Mouse (Mus musculus) neural tube, embryonic 13.5 days (tissue): ENCODE results near the gene Ndufb10. TPM values are rescaled to one million over a fixed set of nuclear protein-coding genes. Genes with fewer than 3 reads are reported as not detected.

Source experiments
- ATAC-seq: fragments of 200-750 bp; cut with Nextera tagmentation; 2 replicates; pipeline ENCODE4 v1.8.0; 2017; ENCODE audit warnings: low read depth, mild to moderate bottlenecking, moderate TSS enrichment, moderate library complexity
- H3K27ac ChIP-seq: fragments of 300-500 bp; sonication (generic); replicated peaks from 2 replicates; pipeline ENCODE4 v1.5.1; 2015; ENCODE audit warnings: moderate library complexity, mild to moderate bottlenecking, inconsistent platforms
- H3K27me3 ChIP-seq: fragments of 300-500 bp; sonication (generic); 2 replicates; pipeline ENCODE4 v1.6.1; 2015; ENCODE audit warnings: mild to moderate bottlenecking, inconsistent platforms
- H3K36me3 ChIP-seq: fragments of 300-500 bp; sonication (generic); 2 replicates; pipeline ENCODE4 v1.6.1; 2015; ENCODE audit warnings: mild to moderate bottlenecking, inconsistent platforms
- H3K4me1 ChIP-seq: fragments of 300-500 bp; sonication (generic); replicated peaks from 2 replicates; pipeline ENCODE4 v1.6.1; 2015; ENCODE audit warnings: inconsistent platforms
- H3K4me2 ChIP-seq: fragments of 300-500 bp; sonication (generic); 2 replicates; pipeline ENCODE4 v1.6.1; 2015; ENCODE audit warnings: inconsistent platforms, mild to moderate bottlenecking, moderate library complexity
- H3K4me3 ChIP-seq: fragments of 300-500 bp; sonication (generic); 2 replicates; pipeline ENCODE4 v1.5.1; 2015; ENCODE audit warnings: mild to moderate bottlenecking, inconsistent platforms
- H3K9ac ChIP-seq: fragments of 300-500 bp; sonication (generic); 2 replicates; pipeline ENCODE4 v1.6.1; 2015; ENCODE audit warnings: moderate library complexity, mild to moderate bottlenecking, inconsistent platforms
- H3K9me3 ChIP-seq: fragments of 300-500 bp; sonication (generic); 2 replicates; pipeline ENCODE4 v1.6.1; 2016; ENCODE audit warnings: inconsistent platforms
- WGBS: fragments of 180-500 bp; shearing (Covaris S2); methylation state at CpG from one replicate; pipeline ENCODE4 v1.1.7; 2015; 5-methylcytosine and 5-hydroxymethylcytosine counted together
- polyA plus RNA-seq: library from polyadenylated mRNA; unstranded; fragments of >200 nt; fragmentation: Nextera tagmentation; extraction: Ambion mirVana; gene quantifications from 2 replicates; pipeline ENCODE4 v1.2.1, GENCODE M21; 2015

Ndufb10 gene
- polyA plus RNA-seq, 1 experiment from 2014 or later, result 273 TPM

DNA sequence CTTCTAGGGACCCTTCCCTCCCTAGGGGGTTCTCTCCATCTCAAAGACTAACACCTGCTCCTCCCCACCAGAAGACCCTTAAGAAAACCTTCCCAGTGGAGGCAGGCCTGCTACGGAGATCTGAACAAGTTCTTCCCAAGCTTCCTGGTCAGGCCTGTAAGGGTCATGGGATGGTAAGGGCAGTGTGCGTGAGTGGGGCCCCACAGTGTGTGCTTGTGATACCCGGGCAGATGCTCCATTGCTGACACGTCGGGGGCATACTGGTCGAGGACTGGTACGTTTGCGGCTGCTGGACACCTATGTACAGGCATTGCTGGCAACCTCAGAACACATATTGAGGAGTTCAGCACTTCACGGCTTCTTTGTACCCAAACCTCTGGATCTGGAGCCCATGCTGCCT lies 25.6 kb downstream of the Ndufb10 start:
- Histone ChIP-seq H3K9me3 (no peaks in the 10 kb centered on the region), H3K4me1 (peaks cover 36% of the 10 kb centered on the region), H3K27ac (no peak overlapping the region), H3K36me3 (peaks cover 41% of the 10 kb centered on the region), H3K4me3 (no peak overlapping the region), H3K27me3 (no peaks in the 10 kb centered on the region), H3K4me2 (no peak overlapping the region), H3K9ac (no peak overlapping the region)
- WGBS, result 69% methylated on average over 9 of the region's 9 CpGs
- no peak for ATAC-seq

DNA sequence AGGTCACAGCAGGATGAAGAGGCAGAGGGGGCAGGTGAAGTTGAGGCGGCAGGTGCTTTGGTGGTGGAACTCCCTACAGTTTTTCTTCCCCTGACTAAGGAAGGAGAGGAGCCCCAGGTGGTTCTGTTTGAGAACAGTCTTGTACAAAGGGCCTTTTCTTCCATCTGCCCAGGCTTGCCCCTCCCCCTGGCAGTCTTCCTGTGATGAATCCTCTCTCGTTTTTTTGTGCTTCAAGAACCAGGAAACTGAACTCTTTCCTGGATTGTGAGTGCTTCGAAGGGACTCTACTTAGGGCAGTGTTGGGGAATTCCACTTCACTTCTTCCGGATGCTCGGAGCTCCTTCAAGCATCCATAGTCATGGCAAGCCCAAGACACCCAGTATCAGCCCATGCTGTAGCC lies 26.3 kb downstream of the Ndufb10 start:
- WGBS, result 17% methylated on average over 5 of the region's 5 CpGs
- no peak overlapping the region for H3K9ac ChIP-seq
- H3K4me2 ChIP-seq, result no peak overlapping the region
- no peak overlapping the region for H3K4me3 ChIP-seq
- peaks cover 36% of the 10 kb centered on the region for H3K4me1 ChIP-seq
- no peak for ATAC-seq
- H3K27ac ChIP-seq, result no peak overlapping the region
- H3K27me3 ChIP-seq, result no peaks in the 10 kb centered on the region
- no peaks in the 10 kb centered on the region for H3K9me3 ChIP-seq
- peaks cover 42% of the 10 kb centered on the region for H3K36me3 ChIP-seq

DNA sequence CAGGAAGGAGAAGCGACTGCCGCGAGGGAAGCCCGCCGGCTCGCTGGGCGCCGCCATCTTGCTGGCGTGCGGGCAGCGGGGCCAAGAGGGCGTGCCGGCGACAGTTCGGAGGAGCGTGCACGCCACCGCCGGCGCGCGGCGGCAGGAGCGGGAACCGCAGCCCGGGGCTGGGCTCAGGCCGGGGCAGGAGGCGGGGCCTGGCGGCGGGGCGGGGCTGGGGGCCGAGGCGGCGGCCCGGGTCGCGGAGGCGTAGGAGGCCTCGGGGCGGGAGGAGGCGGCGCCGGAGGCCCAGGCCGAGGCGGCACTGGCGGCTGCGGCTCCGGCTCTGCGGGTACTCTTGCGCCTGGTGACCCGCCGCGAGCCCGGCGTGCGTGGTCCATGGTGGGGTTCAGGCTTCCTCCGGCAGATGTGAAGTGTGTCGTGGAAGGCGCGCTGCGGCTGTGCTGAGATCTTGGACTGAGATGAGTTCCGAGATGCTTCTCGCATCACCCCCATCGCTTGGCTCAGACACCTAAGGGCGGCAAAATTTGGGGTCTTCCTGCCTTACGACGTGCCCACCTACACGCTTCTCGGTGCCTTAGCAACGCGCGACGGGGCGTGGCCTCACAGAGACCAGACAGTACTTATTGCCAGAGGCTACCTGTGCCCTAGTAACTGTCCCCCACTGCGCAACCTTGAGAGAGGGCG lies 28.1 kb downstream of the Ndufb10 start, which contains the start of the genes Gfer and Noxo1:
Gene Gfer, minus strand, starts transcription at position 146 of the 687 bp plus-strand sequence.
Gene Noxo1, plus strand, starts transcription at position 224 of the 687 bp plus-strand sequence.
- Histone ChIP-seq H3K27ac (peak within 1 kb of the TSS; percentile 90), H3K36me3 (peaks cover 35% of the 10 kb centered on the region), H3K27me3 (peaks cover 9% of the 10 kb centered on the region), H3K4me3 (peak within 1 kb of the TSS; percentile 77), H3K9me3 (no peaks in the 10 kb centered on the region), H3K4me1 (peaks cover 36% of the 10 kb centered on the region), H3K4me2 (peak within 1 kb of the TSS; percentile 79), H3K9ac (peak within 1 kb of the TSS; percentile 86)
- under 1% methylated on average over 61 of the region's 76 CpGs for WGBS
- peak; percentile 95 for ATAC-seq

DNA sequence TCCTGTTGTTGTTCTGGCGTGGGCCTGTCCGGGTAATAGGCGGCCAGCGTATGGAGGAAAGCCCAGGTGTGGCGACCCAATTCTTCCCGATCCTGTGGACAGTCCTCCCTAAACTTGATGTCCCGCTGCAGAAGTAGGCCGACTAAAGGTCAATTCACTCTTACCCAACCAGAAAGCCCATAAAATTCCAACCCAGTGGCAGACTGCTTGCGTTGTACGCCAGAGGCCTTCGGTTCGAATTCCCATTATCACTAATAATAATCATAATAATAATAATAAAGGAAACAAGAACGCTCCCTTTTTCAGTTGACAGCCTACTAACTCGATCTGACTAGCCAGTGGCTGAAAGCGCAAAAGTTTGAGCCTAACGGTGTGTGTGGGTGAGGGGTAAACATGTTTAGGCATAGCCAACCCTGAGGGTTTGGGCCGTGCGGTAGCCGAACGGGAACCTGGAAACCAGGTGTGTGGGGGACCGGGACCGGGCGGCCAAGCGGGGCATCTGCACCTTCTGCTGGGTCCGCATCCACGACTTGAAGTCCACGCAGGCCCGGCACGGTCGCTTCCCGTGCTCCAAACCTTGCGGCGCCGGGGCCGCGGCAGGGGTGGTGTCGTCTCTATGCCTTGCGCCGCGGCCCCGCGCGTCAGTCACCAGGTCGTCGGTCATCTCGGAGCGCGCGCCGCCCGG lies 28.8 kb downstream of the Ndufb10 start:
- 6% methylated on average over 45 of the region's 51 CpGs for WGBS
- Histone ChIP-seq H3K27ac (peak overlapping the region; percentile 90), H3K4me3 (peak overlapping the region; percentile 77), H3K4me1 (peaks cover 42% of the 10 kb centered on the region), H3K4me2 (peak overlapping the region; percentile 79), H3K36me3 (peaks cover 28% of the 10 kb centered on the region), H3K9ac (peak overlapping the region; percentile 86), H3K9me3 (no peaks in the 10 kb centered on the region), H3K27me3 (peaks cover 16% of the 10 kb centered on the region)
- ATAC-seq, result peak; percentile 41

DNA sequence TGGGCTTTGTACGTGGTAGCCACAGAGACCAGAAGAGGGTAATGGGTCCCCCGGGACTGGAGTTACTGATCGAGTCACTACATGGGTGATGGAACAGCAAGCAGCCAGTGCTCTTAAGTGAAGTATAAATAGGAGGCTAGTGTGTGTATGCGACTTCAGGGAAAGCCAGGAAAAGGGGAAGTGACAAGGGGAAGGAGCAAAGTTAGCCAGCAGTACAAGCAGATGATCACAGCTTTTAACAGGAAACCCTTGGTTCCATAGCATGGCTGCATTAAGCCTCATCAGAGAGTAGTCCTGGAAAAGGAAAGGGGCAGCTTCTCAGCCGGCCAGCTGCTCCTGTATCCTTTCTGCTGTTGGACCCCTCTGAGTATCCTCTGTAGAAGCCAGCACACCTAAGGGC lies 31.9 kb downstream of the Ndufb10 start:
- Histone ChIP-seq H3K27me3 (peaks cover 39% of the 10 kb centered on the region), H3K27ac (no peak overlapping the region), H3K9ac (no peak overlapping the region), H3K36me3 (peaks cover 16% of the 10 kb centered on the region), H3K4me1 (peaks cover 55% of the 10 kb centered on the region), H3K9me3 (no peaks in the 10 kb centered on the region), H3K4me2 (no peak overlapping the region), H3K4me3 (no peak overlapping the region)
- 74% methylated on average over 5 of the region's 5 CpGs for WGBS
- no peak for ATAC-seq

DNA sequence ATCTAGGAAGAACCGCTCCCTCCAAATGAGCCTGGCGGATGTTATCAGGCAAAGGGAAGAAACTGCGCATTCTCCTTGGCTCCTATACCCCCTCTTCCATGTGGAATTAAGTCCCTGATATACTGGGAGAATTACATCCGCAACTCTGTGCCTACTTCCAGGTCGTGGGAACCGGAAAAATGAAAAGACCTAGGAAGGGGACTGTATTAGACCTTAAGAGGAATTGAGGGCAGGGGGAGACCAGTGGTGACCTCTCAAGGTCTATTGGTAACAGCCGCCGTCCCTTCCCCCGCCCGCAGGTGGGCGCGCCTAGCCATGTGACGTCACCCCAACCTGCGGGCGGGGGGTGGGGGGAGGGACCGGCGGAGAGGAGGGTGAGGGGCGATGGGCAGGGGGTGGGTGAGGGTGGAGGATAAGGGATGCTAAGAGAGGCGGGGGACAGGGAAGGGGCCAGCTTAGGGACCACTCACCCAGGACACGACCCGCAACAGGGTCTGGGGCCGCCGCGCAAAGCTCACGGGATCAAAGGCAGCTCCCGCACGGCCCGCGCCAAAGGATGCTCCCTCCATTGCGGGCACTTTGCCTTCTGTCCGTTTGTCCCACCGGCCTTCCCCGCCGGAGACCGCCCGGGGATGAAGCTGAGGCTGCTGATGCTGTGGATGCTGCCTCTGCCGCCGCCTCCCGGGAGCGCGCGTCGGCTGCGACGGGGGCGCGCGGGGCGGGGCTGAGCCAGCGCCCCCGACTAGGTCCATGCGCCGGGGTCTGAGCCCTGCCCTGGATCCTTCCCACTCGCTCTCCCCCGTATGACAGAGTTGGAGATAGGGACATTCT lies 34.8 kb downstream of the Ndufb10 start, which contains the start of gene Syngr3:
Gene Syngr3, minus strand, starts transcription at position 705 of the 831 bp plus-strand sequence.
- H3K27ac ChIP-seq, result peak within 1 kb of the TSS; percentile 90
- peak within 1 kb of the TSS; percentile 88 for H3K9ac ChIP-seq
- H3K4me2 ChIP-seq, result peak within 1 kb of the TSS; percentile 64
- WGBS, result under 1% methylated on average over 51 of the region's 55 CpGs
- H3K4me3 ChIP-seq, result peak within 1 kb of the TSS; percentile 60
- H3K27me3 ChIP-seq, result peaks cover 43% of the 10 kb centered on the region
- ATAC-seq, result peak; percentile 74
- no peaks in the 10 kb centered on the region for H3K9me3 ChIP-seq
- peaks cover 44% of the 10 kb centered on the region for H3K4me1 ChIP-seq
- peaks cover 16% of the 10 kb centered on the region for H3K36me3 ChIP-seq

DNA sequence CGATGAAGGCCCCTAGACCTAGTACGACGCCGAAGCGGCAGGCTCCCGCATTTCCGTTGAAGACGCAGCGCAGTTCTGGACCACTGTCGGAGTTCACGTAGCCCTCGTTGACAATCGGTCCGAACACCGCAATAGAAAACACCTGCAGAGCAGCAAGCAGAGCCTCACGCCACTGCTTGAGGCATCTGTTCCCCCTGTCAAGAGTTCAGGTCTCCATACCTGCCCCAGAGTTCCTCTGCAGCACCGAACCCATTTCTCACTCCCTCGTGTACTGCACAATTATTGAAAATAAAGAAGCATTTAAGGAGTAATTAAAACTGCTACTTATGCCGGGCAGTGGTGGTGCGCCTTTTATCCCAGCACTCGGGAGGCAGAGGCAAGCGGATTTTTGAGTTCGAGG lies 36.7 kb downstream of the Ndufb10 start:
- Histone ChIP-seq H3K9ac (peak overlapping the region; percentile 59), H3K27me3 (peaks cover 43% of the 10 kb centered on the region), H3K4me3 (peak overlapping the region; percentile 60), H3K9me3 (no peaks in the 10 kb centered on the region), H3K4me1 (peaks cover 39% of the 10 kb centered on the region), H3K4me2 (peak overlapping the region; percentile 64), H3K36me3 (peaks cover 8% of the 10 kb centered on the region), H3K27ac (no peak overlapping the region)
- no peak for ATAC-seq
- WGBS, result 19% methylated on average over 23 of the region's 23 CpGs

DNA sequence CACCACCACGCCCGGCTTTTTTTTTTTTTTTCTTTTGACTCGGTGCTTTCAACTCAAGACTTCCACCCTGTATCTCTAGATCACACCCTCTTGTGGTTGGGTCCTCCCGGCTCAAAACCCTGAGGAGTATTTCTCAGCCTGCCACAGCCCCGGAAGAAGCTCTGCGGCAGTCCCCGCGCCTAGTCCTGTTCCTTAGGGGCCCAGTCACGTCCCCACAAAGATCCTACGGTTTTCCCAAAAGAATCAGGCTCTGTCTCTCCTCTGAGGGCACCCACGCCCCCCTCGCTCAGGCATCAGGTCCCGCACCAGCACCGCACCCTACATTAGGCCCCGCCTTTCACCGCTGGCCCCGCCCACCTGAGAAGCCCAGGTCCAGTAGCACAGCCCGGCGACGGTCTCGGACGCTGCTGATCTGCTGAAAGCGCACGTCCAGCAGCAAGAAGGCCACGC lies 37.1 kb downstream of the Ndufb10 start:
- H3K4me1 ChIP-seq, result peaks cover 39% of the 10 kb centered on the region
- peak overlapping the region; percentile 59 for H3K9ac ChIP-seq
- WGBS, result 2% methylated on average over 24 of the region's 25 CpGs
- H3K27ac ChIP-seq, result no peak overlapping the region
- peak overlapping the region; percentile 64 for H3K4me2 ChIP-seq
- H3K27me3 ChIP-seq, result peaks cover 42% of the 10 kb centered on the region
- peaks cover 8% of the 10 kb centered on the region for H3K36me3 ChIP-seq
- H3K9me3 ChIP-seq, result no peaks in the 10 kb centered on the region
- H3K4me3 ChIP-seq, result peak overlapping the region; percentile 60
- no peak for ATAC-seq

DNA sequence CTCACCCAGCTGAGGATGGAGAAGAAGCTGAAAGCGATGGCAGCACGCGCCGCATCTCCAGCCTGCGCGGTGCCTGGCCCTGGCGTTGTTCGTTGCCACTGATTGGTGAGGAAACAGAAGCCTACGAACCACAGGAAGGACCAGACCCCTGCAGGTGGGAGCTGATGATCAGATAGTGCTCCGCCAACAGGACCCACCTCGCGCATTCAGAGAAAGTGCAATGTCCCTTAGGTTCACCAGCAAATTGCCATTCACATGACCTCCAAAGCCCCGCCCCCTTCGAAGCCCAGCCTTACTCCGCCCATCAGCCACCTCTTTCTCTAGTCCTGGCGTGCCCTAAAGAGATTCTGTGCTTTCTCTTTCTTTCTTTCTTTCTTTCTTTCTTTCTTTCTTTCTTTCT lies 37.8 kb downstream of the Ndufb10 start:
- Histone ChIP-seq H3K9me3 (no peaks in the 10 kb centered on the region), H3K9ac (no peak overlapping the region), H3K4me3 (no peak overlapping the region), H3K4me1 (peaks cover 39% of the 10 kb centered on the region), H3K27ac (no peak overlapping the region), H3K36me3 (peaks cover 11% of the 10 kb centered on the region), H3K4me2 (peak overlapping the region; percentile 31), H3K27me3 (peaks cover 37% of the 10 kb centered on the region)
- no peak for ATAC-seq
- WGBS, result 26% methylated on average over 16 of the region's 16 CpGs

DNA sequence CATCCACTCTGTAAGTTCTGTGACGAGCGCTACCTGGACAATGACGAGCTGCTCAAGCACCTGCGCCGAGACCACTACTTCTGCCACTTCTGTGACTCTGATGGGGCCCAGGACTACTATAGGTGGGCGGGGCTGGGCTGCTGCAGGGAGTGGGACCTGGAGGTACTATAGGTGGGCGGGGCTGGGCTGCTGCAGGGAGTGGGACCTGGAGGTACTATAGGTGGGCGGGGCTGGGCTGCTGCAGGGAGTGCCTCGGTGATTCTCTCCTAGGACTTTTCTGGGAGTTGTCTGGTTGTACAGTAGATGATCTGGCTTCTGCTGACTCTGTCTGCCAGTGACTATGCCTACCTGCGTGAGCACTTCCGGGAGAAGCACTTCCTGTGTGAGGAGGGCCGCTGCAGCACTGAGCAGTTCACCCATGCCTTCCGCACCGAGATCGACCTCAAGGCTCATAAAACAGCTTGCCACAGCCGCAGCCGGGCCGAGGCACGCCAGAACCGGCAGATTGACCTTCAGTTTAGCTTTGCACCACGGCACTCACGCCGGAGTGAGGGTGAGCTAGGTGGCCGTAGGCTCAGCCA lies 46.7 kb downstream of the Ndufb10 start:
- H3K4me3 ChIP-seq, result no peak overlapping the region
- H3K4me2 ChIP-seq, result no peak overlapping the region
- no peak for ATAC-seq
- H3K36me3 ChIP-seq, result peaks cover 59% of the 10 kb centered on the region
- H3K9ac ChIP-seq, result no peak overlapping the region
- H3K4me1 ChIP-seq, result peaks cover under 1% of the 10 kb centered on the region; the same call in 1 of the 2 replicates
- WGBS, result 89% methylated on average over 24 of the region's 24 CpGs
- H3K27ac ChIP-seq, result no peak overlapping the region
- no peaks in the 10 kb centered on the region for H3K9me3 ChIP-seq
- H3K27me3 ChIP-seq, result no peaks in the 10 kb centered on the region

DNA sequence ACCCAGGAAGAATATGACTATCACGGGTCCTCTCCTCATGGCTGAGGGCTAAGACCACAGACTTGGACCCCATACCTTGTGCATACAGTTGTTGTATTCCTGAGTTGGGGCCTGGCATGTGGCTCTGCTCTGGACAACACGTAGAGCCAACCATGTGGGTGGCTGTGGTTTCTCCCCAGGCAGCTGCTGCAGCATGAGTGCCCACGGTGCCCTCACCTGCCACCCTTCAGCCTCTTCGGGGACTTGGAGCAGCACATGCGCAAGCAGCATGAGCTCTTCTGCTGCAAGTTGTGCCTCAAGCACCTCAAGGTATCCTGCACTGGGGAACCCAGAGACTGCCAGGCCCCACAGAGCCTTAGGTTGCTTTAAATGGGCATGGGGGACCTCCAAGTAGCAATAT lies 47.4 kb downstream of the Ndufb10 start:
- Histone ChIP-seq H3K4me2 (no peak overlapping the region), H3K9me3 (no peaks in the 10 kb centered on the region), H3K36me3 (peaks cover 52% of the 10 kb centered on the region), H3K4me3 (no peak overlapping the region), H3K4me1 (peaks cover 7% of the 10 kb centered on the region), H3K27me3 (no peaks in the 10 kb centered on the region), H3K27ac (no peak overlapping the region), H3K9ac (no peak overlapping the region)
- no peak for ATAC-seq
- WGBS, result 97% methylated on average over 5 of the region's 5 CpGs
